Mouse (Mus musculus) MEL (cell line): ENCODE data around the gene Pak6. TPM values are rescaled to one million over a fixed set of nuclear protein-coding genes. Genes with fewer than 3 reads are reported as not detected.

Experiments
- DNase-seq: peaks from one replicate; pipeline ENCODE4 v3.0.0; 2011; ENCODE audit warnings: low read depth, low spot score
- H3K27ac ChIP-seq: 2 replicates; pipeline ENCODE4 v1.5.1; 2012; ENCODE audit warnings: low read depth, mild to moderate bottlenecking, control low read depth, low read length, moderate library complexity; ENCODE audit not compliant: control insufficient read depth
- H3K27me3 ChIP-seq, 2 experiments: fragments of 150-350 bp in 1 of 2; sonication (generic) in 1 of 2; 2 replicates each; pipeline ENCODE4 v1.6.1; 2012; ENCODE audit warnings: low read length in 2 of 2, mild to moderate bottlenecking in 2 of 2, improper control_type of control experiment in 1 of 2, moderate library complexity in 1 of 2; ENCODE audit not compliant: insufficient read depth in 2 of 2, control insufficient read depth in 1 of 2
- H3K36me3 ChIP-seq, 2 experiments: 2 replicates each; pipeline ENCODE4 v1.6.1; 2012 to 2014; ENCODE audit warnings: low read length in 2 of 2, improper control_type of control experiment in 1 of 2, inconsistent platforms in 1 of 2, mild to moderate bottlenecking in 1 of 2; ENCODE audit not compliant: insufficient read depth in 2 of 2, control insufficient read depth in 1 of 2
- H3K4me1 ChIP-seq, 2 experiments: fragments of 150-350 bp in 1 of 2; sonication (generic) in 1 of 2; 2 replicates each; pipeline ENCODE4 v1.6.1; 2012; ENCODE audit warnings: low read length in 2 of 2, improper control_type of control experiment in 1 of 2, mild to moderate bottlenecking in 1 of 2; ENCODE audit not compliant: insufficient read depth in 2 of 2, control insufficient read depth in 1 of 2
- H3K4me3 ChIP-seq, 2 experiments: fragments of 150-350 bp in 1 of 2; sonication (generic) in 1 of 2; 2 replicates each; pipeline ENCODE4 v1.5.1; 2012; ENCODE audit warnings: low read depth in 2 of 2, low read length in 2 of 2, mild to moderate bottlenecking in 2 of 2, moderate library complexity in 2 of 2, control low read depth in 1 of 2, improper control_type of control experiment in 1 of 2; ENCODE audit not compliant: control insufficient read depth in 1 of 2, insufficient read depth in 1 of 2
- H3K79me2 ChIP-seq: 2 replicates; pipeline ENCODE4 v1.6.1; 2012; ENCODE audit warnings: mild to moderate bottlenecking, low read length, moderate library complexity; ENCODE audit not compliant: control insufficient read depth, poor library complexity, insufficient read depth
- H3K9ac ChIP-seq: 2 replicates; pipeline ENCODE4 v1.6.1; 2012; ENCODE audit warnings: low read depth, mild to moderate bottlenecking, control low read depth, low read length, moderate library complexity; ENCODE audit not compliant: control insufficient read depth, poor library complexity, severe bottlenecking
- H3K9me3 ChIP-seq: fragments of 150-350 bp; sonication (generic); replicated peaks from 2 replicates; pipeline ENCODE4 v1.6.1; 2012; ENCODE audit warnings: mild to moderate bottlenecking, low read length, improper control_type of control experiment, moderate library complexity; ENCODE audit not compliant: insufficient read depth
- CHD1 ChIP-seq: IDR thresholded peaks from 2 replicates; pipeline ENCODE4 v1.6.1; 2012; ENCODE audit warnings: low read depth, mild to moderate bottlenecking, inconsistent platforms, low read length, improper control_type of control experiment
- CHD2 ChIP-seq: IDR thresholded peaks from 2 replicates; pipeline ENCODE4 v1.6.1; 2011; ENCODE audit warnings: low read length, improper control_type of control experiment
- E2F4 ChIP-seq: IDR thresholded peaks from 2 replicates; pipeline ENCODE4 v1.6.1; 2011; ENCODE audit warnings: low read depth, low read length, improper control_type of control experiment, borderline replicate concordance
- EP300 ChIP-seq, 2 experiments: IDR thresholded peaks; 2 replicates each; pipeline ENCODE4 v1.6.1; 2011; ENCODE audit warnings: improper control_type of control experiment in 2 of 2, low read length in 2 of 2, low read depth in 1 of 2, mild to moderate bottlenecking in 1 of 2
- ETS1 ChIP-seq: IDR thresholded peaks from 2 replicates; pipeline ENCODE4 v1.6.1; 2012; ENCODE audit warnings: low read depth, mild to moderate bottlenecking, inconsistent platforms, low read length, improper control_type of control experiment, moderate library complexity
- HCFC1 ChIP-seq: IDR thresholded peaks from 2 replicates; pipeline ENCODE4 v1.6.1; 2012; ENCODE audit warnings: low read depth, mild to moderate bottlenecking, inconsistent platforms, low read length, improper control_type of control experiment, moderate library complexity
- JUND ChIP-seq: IDR thresholded peaks from 2 replicates; pipeline ENCODE4 v1.6.1; 2011; ENCODE audit warnings: low read depth, mild to moderate bottlenecking, improper control_type of control experiment, low read length
- MAFK ChIP-seq: IDR thresholded peaks from 2 replicates; pipeline ENCODE4 v1.6.1; 2011; ENCODE audit warnings: low read depth, mild to moderate bottlenecking, low read length, improper control_type of control experiment, borderline replicate concordance
- MYB ChIP-seq: IDR thresholded peaks from 2 replicates; pipeline ENCODE4 v1.6.1; 2011; ENCODE audit warnings: mild to moderate bottlenecking, low read depth, low read length, improper control_type of control experiment
- POLR2AphosphoS2 ChIP-seq: IDR thresholded peaks from 2 replicates; pipeline ENCODE4 v1.6.1; 2011; ENCODE audit warnings: low read length, improper control_type of control experiment
- USF1 ChIP-seq: IDR thresholded peaks from 2 replicates; pipeline ENCODE4 v1.6.1; 2014; ENCODE audit warnings: low read depth, mild to moderate bottlenecking, inconsistent platforms, low read length, improper control_type of control experiment, moderate library complexity
- ZMIZ1 ChIP-seq: IDR thresholded peaks from 2 replicates; pipeline ENCODE4 v1.6.1; 2012; ENCODE audit warnings: low read depth, mild to moderate bottlenecking, inconsistent platforms, low read length, improper control_type of control experiment, moderate library complexity
- polyA plus RNA-seq, 2 experiments: library from polyadenylated mRNA; stranded (reverse) in 1 of 2; unstranded in 1 of 2; fragments of >175 nt in 1 of 2; fragments of >200 nt in 1 of 2; gene quantifications; 2 replicates each; pipeline versions ENCODE4 v1.2.1 to v1.2.4; 2012; ENCODE audit warnings: low replicate concordance in 2 of 2, low read depth in 1 of 2; ENCODE audit not compliant: insufficient read length in 2 of 2, insufficient read depth in 1 of 2, missing spikeins in 1 of 2
- total RNA-seq: library from RNA; depleted of rRNA; stranded (reverse); fragments of 300-350 nt; gene quantifications from 2 replicates; pipeline ENCODE4 v1.2.3, GENCODE M21; 2012

Pak6 gene
- total and polyA plus RNA-seq, 3 experiments = 25.4 to 25.9 TPM; not detected in 1

DNA sequence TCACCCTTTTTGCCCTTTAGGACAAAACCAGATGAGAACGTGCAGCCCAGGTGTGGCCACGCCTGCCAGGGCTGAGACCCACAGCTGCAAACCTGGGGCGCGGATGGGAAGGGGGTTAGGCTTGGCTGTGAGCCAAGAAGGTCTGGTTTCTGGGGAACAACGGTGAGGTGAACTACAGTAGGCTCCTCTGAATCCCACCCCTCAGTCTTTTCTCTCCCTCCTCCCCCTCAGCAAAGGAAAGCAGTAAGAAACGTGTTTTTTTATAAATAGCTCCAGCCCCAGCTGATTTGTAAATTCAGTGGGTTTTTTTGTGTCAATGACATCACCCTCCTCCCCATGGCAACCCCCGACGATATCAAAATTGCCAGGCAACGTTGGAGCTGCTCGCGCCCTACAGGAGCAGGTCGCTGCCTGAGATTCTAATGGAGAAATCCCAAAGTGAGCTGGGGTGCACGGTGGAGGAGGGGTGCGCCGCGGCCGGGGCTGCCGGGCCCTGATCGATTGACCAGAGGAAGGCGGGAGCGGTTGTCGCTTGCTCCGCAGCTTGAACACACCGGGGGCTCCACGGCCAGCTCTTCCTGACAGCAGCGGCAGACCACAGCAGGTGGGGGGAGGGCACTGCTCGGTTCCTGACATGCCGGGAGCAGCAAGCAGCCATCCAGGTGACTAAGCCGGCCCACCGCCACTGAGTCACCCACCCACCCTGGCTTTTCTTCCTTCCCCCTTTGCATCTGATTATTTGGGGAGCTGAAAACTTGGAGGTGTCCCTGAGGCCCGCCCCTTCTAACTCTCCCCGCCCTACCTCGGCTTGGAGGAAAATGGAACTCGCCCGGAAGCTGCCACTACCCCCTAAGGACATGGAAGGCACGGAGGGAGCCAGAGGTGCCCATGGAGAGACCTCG, at the start of gene Pak6 (continued):
- TF ChIP-seq MYB = no peak
- TF ChIP-seq ZMIZ1 = no peak
- peak; percentile 94 for TF ChIP-seq ETS1
- TF ChIP-seq MAFK = no peak
- no peak; the same call in 1 of the 2 replicates for TF ChIP-seq CHD1

DNA sequence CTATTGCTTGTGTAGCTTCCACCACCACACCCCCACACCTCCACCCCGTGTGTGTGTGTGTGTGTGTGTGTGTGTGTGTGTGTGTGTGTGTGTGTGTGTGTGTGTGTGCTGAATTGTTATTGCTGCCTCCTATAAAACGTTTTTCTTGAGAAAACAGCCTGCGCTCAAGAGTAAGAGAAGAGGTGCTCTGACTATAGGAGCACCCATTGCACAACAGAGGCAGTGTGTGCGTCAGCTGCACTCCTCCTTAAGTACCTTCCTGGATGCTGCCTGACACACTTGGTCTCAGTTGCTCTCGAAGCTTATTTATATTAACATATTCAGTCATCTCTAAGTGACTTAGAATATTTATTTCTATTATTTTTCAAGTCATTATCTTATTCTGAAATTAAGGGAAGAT, 45.1 kb upstream of the Pak6 start:
- no peak for DNase-seq
- H3K4me1 ChIP-seq = no peaks in the 10 kb centered on the region
- no peak for TF ChIP-seq EP300 (IDR thresholded peaks at IDR 0.05; ENCODE audit: low read depth in 1 of 2, low read length in 2 of 2)
- TF ChIP-seq CHD2 = no peak
- TF ChIP-seq ZMIZ1 = no peak
- TF ChIP-seq MYB = no peak
- TF ChIP-seq POLR2AphosphoS2 = no peak
- H3K27ac ChIP-seq = no peak overlapping the region
- no peaks in the 10 kb centered on the region for H3K27me3 ChIP-seq
- H3K4me3 ChIP-seq = no peak overlapping the region
- no peaks in the 10 kb centered on the region for H3K79me2 ChIP-seq
- no peak overlapping the region for H3K9ac ChIP-seq
- H3K36me3 ChIP-seq = peaks cover 0 to 42% of the 10 kb centered on the region in 2 experiments; a peak in 2 of 4 replicates
- no peaks in the 10 kb centered on the region for H3K9me3 ChIP-seq

- DNase-seq = no peak
- Histone ChIP-seq H3K27ac (no peak overlapping the region), H3K36me3 (peaks cover 0 to 45% of the 10 kb centered on the region in 2 experiments; a peak in 2 of 4 replicates), H3K9me3 (no peaks in the 10 kb centered on the region), H3K4me1 (no peaks in the 10 kb centered on the region), H3K9ac (no peak overlapping the region), H3K27me3 (no peaks in the 10 kb centered on the region), H3K4me3 (no peak overlapping the region), H3K79me2 (no peaks in the 10 kb centered on the region)
- TF ChIP-seq HCFC1 (no peak), JUND (no peak), E2F4 (no peak), USF1 (no peak)
Observed at GRCm38 (mm10) chr2:118620101-118620500, 43.0 kb upstream of the Pak6 start.
